Mouse (Mus musculus) NIH3T3 (cell line): Measurements from ENCODE around the gene Ttc38.

Source experiments
- DNase-seq: peaks from one replicate; pipeline ENCODE4 v3.0.0-alpha.2; 2012; ENCODE audit warnings: low read depth

Gene Ttc38

GRCm38 (mm10) chr15:85893871-85894270 lies 61.8 kb downstream of the Ttc38 start:
- no peak for DNase-seq

DNA sequence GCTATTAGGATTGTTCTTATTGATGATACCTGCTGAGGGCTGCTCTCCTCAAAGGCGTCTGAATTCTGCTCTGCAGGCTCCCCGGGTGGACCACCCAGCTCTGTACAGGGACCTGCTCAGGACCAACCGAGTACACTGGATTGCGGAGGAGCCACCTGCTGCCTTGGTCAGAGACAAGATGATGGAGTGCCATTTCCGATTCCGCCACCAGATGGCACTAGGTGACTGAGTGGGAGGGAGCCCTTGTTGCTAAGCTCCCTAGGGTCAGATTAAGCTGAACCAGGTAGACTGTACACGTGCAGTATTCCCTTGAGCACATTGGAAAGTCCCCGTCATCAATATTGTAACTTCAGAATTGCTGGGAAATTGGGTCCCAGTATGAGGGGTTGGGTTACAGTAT lies 64.2 kb downstream of the Ttc38 start:
- DNase-seq, result peak; percentile 80

DNA sequence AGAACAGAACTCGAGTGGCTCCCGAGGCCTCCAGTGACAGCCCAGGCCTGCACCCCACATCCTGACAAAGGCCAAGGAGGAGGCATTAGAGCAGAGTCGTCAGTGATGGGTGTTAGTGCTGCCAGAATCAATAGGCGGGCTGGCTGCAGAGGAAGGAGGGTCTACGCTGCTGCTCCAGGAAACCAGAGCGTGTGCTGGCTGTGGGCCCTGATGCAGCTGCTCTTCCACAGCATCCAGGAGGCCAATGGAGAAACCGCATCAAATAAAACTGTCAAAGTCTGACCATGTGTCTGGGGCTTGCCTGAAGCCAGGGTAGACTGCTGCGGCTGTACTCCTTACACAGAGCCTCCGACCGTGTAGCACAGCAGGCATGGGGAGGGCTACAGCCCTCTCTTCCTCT lies 65.0 kb downstream of the Ttc38 start:
- no peak for DNase-seq

DNA sequence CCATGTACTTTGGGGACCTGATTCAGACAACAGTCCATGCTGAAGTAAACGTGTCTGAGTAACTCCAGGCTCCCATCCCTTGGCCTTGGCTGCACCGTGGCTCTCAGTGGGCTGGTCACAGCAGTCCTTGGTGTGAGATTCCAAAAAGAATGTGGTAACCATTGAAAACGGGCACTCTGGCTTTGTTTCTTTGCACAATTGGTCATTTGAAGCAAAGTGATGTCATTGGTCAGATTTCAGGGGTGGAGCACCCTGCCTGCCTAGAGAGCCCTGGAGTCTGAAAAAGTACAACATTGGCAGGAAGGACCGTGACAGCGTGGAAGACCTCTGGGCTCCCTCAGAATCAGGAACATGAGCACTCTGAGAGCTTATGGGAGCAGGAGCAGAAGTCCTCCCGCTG lies 67.3 kb downstream of the Ttc38 start:
- DNase-seq, result no peak

DNA sequence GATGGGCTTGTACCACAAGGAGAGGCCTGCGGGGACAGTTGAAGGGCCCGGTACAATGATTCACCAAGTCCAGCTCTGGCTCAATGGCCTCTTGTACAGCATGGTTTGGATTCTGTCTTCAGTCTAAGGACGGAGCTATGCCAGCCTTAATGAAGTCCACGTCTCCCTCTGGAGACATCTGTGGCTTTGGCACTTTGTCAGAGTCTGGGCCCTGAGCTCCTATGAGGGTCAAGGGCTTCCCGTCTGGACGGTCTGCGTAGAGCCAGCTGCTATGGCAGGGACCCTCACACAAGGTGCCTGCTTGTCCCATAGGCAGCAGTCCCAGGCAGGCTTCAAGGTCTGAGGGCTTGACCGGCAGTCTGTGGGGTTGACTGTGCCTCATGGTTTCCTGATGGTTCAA lies 68.2 kb downstream of the Ttc38 start:
- no peak for DNase-seq

GRCm38 (mm10) chr15:85900801-85901200 lies 68.7 kb downstream of the Ttc38 start:
- DNase-seq, result no peak

- no peak for DNase-seq
Measured at GRCm38 (mm10) chr15:85902505-85902904, 70.4 kb downstream of the Ttc38 start.

GRCm38 (mm10) chr15:85903826-85904225 lies 71.7 kb downstream of the Ttc38 start:
- DNase-seq, result peak; percentile 29
